Mouse (Mus musculus): ENCODE results near the gene Cdc42.

The Cdc42 gene

DNA sequence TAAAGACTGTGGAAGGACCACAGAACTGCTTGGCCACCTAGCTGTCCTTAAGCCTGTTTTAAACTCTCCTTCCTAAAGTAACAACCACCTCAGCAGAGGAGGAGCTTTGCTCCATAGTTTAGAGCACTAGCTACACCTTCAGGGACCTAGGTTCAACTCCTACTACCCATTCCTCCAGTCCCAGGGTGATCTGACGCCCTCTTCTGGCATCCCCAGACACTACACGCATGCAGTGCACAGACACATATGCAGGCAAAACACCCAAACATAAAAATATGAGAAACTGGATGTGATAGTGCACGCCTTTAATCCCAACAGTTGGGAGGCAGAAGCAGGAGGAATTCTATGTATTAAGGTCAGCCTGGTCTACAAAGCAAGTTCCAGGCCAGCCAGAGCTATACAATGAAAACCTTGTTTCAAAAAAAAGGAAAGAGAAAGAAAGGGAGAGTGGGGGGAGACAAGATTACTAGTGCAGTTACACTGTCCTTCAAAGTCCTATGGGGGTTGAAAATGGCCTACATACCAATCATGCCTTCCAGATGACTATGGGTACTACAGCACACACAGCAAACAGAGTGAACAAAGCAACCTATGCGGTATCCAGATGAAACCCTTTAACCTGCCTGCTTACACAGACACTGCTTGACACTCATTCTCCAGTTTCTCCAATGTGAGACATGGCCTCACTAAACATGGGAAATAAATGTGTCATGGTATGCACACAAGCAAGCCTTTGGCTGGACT is 41.3 kb downstream of the Cdc42 start:
- in situ Hi-C loops (cut with MseI, MboI) = no loop called here

DNA sequence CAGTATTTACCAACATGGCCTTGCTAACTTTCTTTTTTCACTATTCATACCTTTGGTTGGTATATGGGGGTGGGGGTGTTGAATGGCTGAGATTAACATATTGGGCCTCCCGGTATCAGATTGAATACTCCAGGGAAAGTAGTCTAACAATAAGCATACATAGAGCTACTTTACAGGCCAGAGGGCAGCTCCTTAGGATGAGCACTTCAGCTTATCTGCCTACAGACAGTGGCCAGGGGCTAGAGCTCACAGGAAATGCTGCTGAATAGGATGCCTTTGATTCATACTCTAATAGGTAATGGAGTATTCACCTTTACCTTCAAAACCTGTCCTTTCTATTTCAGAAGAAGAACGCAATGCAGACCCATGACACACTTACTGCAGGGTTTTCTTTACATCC is 42.5 kb downstream of the Cdc42 start:
- in situ Hi-C loops (cut with MseI, MboI) = no loop called here

DNA sequence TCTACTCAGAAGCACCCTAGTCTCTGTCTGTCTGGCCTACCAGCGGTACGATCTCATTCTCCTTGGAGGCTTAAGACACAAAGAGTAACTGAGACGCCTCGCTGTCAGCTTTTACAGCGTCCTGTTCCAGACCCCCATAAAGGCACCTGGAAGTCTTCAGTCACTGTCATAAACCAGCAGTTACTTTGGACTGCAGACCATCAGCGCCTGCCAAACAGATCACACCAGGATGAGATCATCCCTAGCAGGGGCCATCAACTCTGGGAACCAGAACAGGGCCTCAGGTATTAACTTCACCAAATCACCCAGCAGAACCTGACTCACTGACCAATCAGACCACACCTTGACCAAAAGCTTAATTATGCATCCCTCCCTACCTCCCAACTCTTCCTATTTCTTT is 43.0 kb downstream of the Cdc42 start:
- in situ Hi-C loops (cut with MseI, MboI) = no loop called here

DNA sequence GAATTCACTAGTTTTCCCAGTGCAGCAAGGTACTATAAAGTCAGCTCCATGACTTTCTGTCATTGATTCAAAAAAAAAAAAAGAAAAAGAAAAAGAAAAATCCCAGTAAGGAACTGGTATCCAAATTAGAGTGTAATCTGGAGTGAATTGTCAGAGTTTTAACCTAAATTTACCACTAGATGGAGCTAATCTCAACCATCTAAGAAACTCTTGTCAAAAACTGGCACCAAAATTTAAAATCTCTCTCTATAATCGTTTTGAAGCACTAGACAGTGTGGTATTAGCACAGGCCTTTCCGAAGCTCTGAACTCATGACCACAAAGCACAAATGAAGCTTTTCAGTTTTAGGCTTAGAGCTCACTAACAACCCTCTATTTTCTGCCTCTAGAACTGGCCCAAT is 44.0 kb downstream of the Cdc42 start:
- in situ Hi-C loops (cut with MseI, MboI) = no loop called here

DNA sequence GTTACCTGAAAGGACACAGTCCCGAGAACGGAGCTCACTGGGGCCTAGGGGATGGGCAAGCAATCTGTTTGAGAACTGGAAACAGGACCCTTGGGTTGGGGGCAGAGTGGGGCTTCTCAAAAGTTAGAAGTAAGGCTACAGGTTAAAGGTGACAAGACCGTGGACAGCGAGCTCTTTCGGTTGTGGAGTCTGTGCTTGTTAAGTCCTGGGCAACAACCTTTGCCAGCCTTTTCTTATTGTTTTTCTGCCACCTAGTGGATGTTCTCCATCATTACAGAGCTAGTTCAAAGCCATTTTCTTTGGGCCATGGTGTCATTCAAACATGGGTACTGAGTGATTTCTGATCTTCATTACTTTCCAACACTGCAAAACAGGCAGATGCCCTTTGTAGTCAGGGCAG is 49.1 kb downstream of the Cdc42 start:
- in situ Hi-C loops (cut with MseI, MboI) = no loop called here

GRCm38 (mm10) chr4:137306991-137307706 is 50.4 kb downstream of the Cdc42 start:
- in situ Hi-C loops (cut with MseI, MboI) = no loop called here

GRCm38 (mm10) chr4:137306577-137306888 is 51.0 kb downstream of the Cdc42 start:
- in situ Hi-C loops (cut with MseI, MboI) = no loop called here

- in situ Hi-C loops (cut with MseI, MboI) = no loop called here
Measured at GRCm38 (mm10) chr4:137305831-137306576, 51.5 kb downstream of the Cdc42 start.

- in situ Hi-C loops (cut with MseI, MboI) = no loop called here
Measured at GRCm38 (mm10) chr4:137305066-137305465, 52.5 kb downstream of the Cdc42 start.

- in situ Hi-C loops (cut with MseI, MboI) = no loop called here
Measured at GRCm38 (mm10) chr4:137304106-137304505, 53.4 kb downstream of the Cdc42 start.

- in situ Hi-C loops (cut with MseI, MboI) = no loop called here
Measured at GRCm38 (mm10) chr4:137301635-137302034, 55.9 kb downstream of the Cdc42 start.

DNA sequence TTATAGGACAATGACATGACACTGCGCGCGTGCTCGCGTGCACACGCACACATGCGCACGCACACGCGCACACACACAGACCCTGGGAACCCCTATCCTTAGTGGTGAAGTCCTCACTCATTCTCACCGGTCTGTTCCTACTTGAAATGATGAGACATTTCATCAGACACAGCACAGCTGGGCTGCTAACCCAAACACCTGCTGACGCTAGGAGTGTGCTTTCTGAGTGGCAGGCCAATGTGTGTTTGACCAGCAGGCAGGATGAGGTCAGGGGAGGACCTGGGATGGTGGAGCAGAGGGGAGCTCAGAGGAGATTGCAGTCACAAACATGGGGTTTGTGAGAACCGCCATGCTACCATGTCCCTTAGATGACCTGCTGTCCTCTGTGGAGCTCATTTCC is 57.3 kb downstream of the Cdc42 start:
- in situ Hi-C loops (cut with MseI, MboI) = no loop called here

GRCm38 (mm10) chr4:137298406-137298805 is 59.1 kb downstream of the Cdc42 start:
- in situ Hi-C loops (cut with MseI, MboI) = no loop called here

- in situ Hi-C loops (cut with MseI, MboI) = no loop called here
Measured at GRCm38 (mm10) chr4:137297611-137298010, 59.9 kb downstream of the Cdc42 start.

DNA sequence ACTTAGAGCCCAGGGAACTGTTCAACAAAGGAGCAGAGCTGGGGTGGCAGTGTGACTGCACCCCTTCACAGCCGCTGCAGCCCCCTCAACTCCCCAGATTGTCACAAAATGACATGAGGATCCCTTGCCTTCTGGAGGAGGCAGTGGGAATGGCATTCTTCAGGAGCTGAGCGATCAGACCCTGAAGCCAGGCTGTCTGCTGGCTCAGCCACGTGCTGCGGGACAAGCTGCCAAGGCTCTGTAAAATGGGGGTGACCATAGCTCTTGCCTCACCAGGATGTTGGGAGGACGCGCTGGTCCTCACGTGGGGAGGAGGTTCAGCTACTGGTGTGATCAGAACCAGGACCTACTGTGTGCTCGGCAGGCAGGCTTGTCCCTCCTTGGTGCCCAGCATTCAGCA is 62.6 kb downstream of the Cdc42 start:
- in situ Hi-C loops (cut with MseI, MboI) = no loop called here

DNA sequence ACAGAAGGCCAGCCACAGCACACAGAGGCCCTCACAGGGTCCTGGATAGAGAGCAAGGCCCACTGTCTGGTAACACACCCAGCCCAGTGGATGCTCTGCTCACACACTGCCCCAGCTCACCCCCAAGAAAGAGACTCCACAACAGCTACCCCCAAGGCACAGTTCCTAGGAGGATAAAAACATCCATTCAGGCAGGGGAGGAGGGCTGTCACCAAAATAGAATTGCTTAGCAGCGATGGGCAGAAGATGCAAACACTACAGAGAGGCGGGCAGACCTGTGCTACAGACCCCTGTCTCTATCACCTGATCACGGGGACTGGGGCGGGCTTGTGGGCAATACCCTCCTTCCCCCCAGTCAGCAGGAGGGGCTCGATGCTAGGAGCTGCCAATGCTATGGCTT is 63.0 kb downstream of the Cdc42 start:
- in situ Hi-C loops (cut with MseI, MboI) = no loop called here

DNA sequence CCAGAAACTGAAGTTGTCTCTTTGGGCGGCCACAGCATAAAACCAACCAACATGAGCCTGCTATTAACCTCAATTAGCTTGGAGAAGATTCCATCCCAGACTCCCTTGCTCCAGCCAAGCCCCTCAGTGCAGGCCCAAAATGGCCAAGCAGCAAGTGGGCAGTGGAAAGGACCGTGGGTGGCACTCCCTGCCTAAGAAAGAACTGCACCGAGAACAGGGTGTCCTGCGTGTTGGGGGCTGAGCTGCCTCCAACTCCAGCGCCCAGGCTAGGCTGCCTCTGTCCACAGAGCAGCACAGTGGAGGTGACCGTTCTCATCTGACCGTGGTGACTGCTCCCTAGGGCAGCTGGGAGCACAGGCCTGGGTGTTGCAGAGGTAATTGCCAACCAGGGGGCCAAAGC is 63.5 kb downstream of the Cdc42 start:
- in situ Hi-C loops (cut with MseI, MboI) = no loop called here

GRCm38 (mm10) chr4:137292625-137293024 is 64.9 kb downstream of the Cdc42 start:
- in situ Hi-C loops (cut with MseI, MboI) = no loop called here

- in situ Hi-C loops (cut with MseI, MboI) = no loop called here
Measured at GRCm38 (mm10) chr4:137290250-137290649, 67.3 kb downstream of the Cdc42 start.

DNA sequence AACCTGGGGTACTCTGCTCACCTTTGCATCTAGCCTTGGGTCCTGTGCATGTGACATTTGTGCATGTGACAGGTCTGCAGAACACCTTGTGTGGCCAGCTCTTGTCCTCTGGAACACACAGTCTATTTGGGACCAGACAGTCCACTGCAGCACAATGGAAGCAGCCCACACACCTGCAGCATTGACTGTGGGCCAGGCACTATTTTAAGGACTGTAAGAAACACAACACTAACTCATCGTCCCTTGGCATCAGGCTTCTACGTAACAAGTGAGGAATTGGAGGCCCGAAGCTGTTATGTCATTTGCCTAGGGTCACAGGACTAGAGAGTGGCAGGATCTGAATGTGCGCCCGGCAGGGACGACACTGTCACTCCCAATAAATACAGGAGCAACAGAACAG is 67.8 kb downstream of the Cdc42 start:
- in situ Hi-C loops (cut with MseI, MboI) = loop anchor here in 1 of 2 experiments (5.0 kb wide), 1 partner anchor 212 kb away; no protein-coding TSS in a partner anchor

GRCm38 (mm10) chr4:137287818-137288217 is 69.7 kb downstream of the Cdc42 start:
- in situ Hi-C loops (cut with MseI, MboI) = loop anchor here in 1 of 2 experiments (5.0 kb wide), 1 partner anchor 211 kb away; no protein-coding TSS in a partner anchor

DNA sequence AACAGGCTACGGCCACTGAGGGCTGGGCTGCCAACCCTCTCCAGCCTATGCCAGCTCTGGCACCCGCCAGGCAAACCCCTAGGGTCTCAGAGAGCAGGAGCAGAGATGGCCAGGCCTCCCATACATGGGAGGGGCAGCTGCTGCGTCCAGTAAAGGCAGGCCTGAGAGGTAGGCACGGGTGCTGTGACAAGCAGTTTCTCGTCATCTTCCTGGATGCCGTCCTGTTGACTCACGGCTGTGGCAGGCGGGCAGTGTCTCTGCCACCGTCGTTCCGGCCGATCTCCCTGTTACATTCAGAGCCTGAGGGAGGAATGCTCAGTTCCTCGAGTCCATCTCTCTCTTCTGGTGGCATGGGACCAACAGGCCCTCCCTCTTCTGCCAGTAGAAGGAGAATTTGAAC is 70.3 kb downstream of the Cdc42 start:
- in situ Hi-C loops (cut with MseI, MboI) = loop anchor here in 1 of 2 experiments (5.0 kb wide), 1 partner anchor 210 kb away; no protein-coding TSS in a partner anchor

- in situ Hi-C loops (cut with MseI, MboI) = loop anchor here in 1 of 2 experiments (5.0 kb wide), 1 partner anchor 209 kb away; no protein-coding TSS in a partner anchor
Measured at GRCm38 (mm10) chr4:137286662-137286953, 70.9 kb downstream of the Cdc42 start.

All from mouse trophoblast stem cell (cell line).